Mouse (Mus musculus) urinary bladder, postnatal 36 days (tissue): ENCODE measurements around the gene Ddx60.

ENCODE experiments used
- DNase-seq, 2 experiments: peaks; one replicate each; pipeline ENCODE4 v3.0.0; 2022; ENCODE audit warnings: low spot score in 2 of 2, mixed read lengths in 1 of 2

The Ddx60 gene

DNA sequence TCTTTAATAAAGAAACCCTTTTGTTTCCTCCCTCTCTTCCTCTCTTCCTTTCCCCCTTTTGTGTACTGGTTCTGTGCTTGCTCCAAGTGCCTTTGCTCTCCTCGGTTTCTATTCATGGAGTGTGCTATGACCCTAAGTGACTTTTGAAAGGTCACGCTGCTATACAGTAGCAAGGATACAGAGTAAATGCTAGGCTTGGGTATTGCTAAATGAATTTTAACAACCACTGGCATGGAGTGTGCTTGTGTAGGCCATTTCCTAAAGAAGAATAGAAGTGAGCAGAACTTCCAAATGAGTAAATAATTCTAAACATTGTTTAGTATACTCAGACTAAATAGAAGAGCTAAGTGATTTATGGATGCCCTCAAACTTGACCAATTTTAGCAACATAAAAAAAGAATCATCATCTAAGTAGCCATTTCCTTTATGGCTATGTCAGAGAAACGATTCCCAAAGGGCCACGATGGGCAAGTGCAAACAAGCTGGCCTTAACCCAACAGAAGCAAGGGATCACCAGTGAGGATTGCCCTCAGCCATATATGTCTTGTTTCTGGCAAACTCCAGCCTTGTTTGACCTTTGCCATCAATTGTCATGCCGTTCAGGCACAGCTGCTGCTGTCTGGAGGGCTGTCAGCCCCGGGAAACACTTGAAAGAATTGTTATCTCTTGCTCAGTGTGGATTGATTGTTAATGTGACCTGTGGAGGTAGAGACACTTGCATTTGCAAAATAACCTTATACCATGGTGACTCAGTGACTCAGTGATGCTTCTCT, 58.0 kb downstream of the Ddx60 start:
- DNase-seq, result no peak

DNA sequence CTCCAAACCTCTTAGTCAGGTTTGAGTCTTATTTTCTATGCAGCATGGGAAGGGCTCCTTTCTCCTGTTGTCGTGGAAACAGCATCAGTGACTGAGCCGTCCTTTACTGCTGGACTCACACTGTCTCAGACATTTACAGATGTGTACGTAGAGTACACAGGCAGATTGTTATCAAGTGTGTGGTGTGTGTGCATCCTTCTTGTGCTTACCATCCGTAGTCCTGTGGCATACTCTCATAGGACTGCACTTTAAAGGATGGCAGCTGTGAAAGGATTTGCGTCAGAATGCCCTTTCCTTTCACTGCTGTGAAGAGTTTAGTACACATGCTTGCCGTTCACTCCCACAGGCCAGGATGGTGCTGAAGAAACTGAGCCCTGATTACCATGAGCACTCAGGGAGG, 61.6 kb downstream of the Ddx60 start:
- DNase-seq, result no peak

DNA sequence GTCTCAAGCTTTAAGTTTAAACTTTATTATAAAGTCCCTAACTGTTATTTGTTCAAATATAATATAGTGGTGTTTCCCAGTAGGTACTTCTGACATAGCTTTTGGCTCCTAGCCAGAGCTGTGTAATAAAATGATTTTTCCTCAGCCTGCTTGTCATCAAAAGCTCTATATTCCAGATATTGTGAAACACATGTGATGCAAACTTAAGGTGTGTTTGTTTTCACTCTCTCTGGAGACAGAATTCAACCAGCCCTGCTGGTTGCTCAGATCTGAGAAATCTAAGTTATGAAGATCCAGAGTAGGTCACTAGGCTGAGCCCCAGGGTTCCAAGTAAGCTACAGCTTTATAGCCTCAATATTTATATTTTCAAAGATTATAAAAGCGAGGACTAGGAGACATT, 64.9 kb downstream of the Ddx60 start:
- DNase-seq, result no peak

DNA sequence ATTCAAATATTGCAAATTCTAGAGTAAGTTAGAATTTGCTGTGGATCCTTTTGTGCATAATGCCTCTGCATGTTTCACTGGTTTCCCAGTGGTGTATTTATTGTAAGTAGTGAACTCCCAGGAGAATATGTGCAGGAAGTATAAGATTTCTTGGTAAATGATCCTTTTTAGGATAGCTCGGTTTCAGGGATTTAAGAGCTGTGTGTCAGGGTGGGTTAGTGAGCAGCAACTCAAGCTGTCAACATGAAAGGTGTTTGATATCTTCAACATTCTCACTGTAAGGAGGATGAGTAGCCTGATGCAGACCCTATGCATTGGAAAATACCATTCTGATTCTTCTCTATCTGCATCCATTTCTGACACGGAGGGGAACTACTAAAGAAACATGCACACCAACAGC, 69.2 kb downstream of the Ddx60 start:
- DNase-seq, result no peak

DNA sequence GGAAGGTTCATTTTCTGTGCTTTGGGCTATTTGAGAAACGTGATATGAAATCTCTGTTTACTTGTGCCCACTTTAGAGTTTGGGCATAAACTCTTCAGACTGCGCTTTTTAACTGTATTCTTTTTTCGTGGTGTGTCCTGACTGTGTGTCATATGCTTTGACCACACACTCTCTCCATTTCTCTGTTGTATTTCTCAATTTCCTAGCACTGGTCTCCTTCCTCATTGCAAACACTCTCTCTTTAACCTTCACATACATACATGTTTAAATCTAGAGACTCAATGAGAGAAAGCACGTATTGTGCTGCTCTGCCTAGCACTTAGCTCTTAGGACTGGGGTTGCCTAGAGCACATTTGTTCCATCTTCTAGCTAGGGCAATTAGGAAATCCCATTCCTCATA, 86.3 kb downstream of the Ddx60 start:
- DNase-seq, result no peak

DNA sequence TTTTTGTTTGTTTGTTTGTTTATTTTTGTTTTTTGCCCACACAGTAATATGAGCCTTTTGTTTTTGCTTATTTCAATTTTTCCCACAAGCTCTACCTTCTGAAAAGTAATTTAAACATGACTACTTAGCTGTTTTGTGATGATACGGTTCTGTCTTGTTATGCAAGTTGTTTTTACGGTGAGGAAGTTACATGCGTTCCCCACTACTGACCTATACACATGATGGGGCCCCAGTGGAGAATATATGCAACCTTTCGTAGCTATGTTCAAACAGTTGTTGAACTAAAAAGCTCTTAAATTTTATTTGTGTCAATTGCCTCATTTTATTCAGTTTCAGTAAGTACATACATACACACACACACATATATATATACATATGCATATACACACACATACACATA, 86.7 kb downstream of the Ddx60 start:
- DNase-seq, result no peak

DNA sequence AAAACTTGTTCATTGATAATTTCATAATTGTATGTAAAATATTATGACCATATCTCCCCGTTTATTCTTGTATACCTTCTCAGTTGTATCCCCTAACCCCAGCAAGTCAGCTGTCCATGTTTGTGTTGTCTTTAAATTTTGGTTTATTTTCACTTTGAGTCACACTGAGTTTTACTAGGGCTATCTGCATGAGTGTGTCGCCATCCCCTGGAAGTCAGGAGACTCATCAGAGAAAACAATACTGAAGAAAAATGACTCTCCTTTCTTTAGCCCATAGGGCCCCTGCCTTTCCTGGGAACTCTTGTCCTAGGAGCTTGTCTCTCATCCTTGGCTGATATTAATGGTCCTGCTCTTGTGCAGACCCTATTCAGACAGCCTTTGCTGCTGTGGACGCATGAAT, 106.5 kb downstream of the Ddx60 start:
- no peak for DNase-seq

DNA sequence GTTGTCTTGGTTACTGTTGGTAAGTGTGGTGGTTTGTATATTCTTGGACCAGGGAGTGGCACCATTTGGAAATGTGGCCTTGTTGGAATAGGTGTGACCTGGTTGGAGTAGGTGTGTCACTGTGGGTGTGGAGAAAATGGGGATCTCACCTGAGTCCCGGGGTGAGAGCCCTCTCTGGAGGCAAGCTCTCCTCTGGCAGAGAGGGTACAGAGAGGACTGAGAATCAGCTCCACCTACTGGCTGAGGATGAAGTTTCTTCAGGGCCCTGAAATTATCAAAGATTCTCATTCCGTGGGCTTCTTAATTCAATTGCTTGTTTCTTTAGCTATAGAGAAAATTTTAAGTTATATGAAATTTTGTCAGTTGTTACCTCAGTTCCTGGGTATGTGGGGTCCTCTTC, 118.9 kb downstream of the Ddx60 start:
- DNase-seq, result no peak

DNA sequence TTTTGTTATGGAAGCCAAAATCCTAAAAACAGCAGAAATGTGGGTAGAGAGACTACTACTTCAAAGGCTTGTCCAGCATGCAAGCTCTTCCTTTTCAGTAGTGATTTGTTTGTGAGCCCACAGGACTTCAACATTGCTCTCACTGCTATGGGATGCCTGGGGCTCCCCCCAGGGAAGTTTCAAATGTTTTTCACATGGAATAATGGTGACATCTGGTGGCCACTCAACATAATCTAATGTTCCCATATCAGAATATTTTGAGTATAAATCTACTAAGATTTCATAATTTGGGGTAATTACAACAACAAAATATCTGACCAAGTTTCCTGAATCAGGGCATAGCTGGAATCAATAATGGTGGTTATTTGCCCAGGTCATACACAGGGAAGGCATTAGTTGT, 132.5 kb downstream of the Ddx60 start:
- DNase-seq, result no peak

DNA sequence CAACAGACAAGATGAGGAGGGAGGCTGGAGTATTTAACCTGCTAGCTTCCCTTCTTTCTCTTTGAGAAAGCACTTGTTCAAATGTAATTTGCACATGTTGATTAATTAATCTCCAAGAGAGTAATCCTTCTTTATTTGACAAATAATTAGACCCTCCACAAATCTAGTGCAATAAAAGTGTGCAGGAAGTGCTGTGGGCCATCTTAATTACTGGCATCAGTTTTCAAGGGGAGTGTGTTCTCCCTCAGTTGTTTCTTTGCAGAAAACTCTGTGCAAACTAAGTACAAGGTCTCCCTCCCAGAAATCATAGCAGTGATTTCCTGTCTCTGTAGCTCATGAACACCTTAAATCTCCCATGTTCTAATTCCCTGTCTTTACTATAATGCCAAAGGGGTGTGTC, 140.4 kb downstream of the Ddx60 start:
- DNase-seq, result no peak

DNA sequence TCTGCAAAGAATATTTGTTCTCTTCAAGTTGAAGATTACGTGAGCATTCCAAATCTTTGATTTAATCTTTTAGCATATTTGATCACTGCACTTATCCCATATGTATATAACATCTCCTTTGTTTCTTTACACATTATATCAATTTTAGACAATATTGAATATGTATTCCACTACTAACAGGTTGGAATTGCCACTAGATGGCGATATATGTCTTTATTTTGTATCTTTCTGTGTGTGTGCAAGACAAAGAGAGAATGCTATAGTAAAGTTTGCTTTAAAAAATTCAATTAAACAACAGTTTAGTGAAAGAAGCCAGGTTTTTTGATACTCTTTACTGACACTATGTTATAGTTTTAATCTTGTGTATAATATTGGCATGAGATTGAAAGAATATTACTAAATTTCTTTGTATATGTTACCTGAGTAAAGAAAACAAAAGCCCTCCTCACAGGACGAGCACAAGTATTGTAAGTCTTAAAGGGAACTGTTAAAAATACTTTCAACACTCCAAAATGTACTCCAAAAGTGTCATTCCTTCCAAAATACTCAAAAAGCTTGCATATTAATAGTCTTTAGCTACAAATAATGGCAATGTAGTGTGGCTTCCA, 152.4 kb downstream of the Ddx60 start:
- no peak for DNase-seq

DNA sequence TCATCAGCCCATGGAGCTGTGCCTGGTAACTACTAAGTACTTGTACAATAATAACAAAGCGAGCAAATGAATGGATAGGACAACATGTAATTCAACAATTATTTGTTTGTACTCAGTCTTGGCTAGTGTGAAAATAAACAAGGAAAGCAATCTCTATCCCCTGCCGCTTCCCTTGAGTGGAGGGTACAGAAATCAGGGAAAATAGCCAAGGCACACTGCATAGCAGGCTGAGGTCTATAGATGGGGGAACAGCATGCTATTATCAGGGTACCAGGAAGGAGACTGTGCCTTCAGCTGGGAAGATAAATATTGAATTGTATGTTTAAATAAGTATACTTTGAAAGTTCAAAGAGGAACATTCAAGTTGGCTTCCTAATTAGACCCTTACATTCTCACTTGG, 153.9 kb downstream of the Ddx60 start:
- no peak for DNase-seq
